Mouse (Mus musculus): Measurements from ENCODE around the gene Samd4.
A peak's percentile ranks its signal among the peaks of the same experiment; 100 is the strongest.

Gene Samd4

GRCm38 (mm10) chr14:47000786-47001761, 118.4 kb downstream of the Samd4 start:
- DNase-seq: no peak

- DNase-seq: peak; percentile 12
Observed at GRCm38 (mm10) chr14:47004161-47004560, 121.5 kb downstream of the Samd4 start.

GRCm38 (mm10) chr14:47011171-47012139, 128.8 kb downstream of the Samd4 start:
- DNase-seq: no peak

- DNase-seq: no peak
Observed at GRCm38 (mm10) chr14:47015618-47016017, 133.0 kb downstream of the Samd4 start.

- no peak for DNase-seq
Observed at GRCm38 (mm10) chr14:47017658-47018057, 135.0 kb downstream of the Samd4 start.

- no peak for DNase-seq
Observed at GRCm38 (mm10) chr14:47020886-47021285, 138.2 kb downstream of the Samd4 start.

GRCm38 (mm10) chr14:47023529-47023928, 140.9 kb downstream of the Samd4 start:
- DNase-seq: peak; percentile 11

- no peak for DNase-seq
Observed at GRCm38 (mm10) chr14:47027431-47028118, 144.9 kb downstream of the Samd4 start.

- no peak for DNase-seq
Observed at GRCm38 (mm10) chr14:47031542-47031941, 148.9 kb downstream of the Samd4 start.

GRCm38 (mm10) chr14:47032140-47032539, 149.5 kb downstream of the Samd4 start:
- DNase-seq: no peak

GRCm38 (mm10) chr14:47033423-47033822, 150.8 kb downstream of the Samd4 start:
- DNase-seq: no peak

GRCm38 (mm10) chr14:47041699-47042098, 159.0 kb downstream of the Samd4 start:
- DNase-seq: no peak

- no peak for DNase-seq
Observed at GRCm38 (mm10) chr14:47049051-47049450, 166.4 kb downstream of the Samd4 start.

- no peak for DNase-seq
Observed at GRCm38 (mm10) chr14:47051743-47052610, 169.3 kb downstream of the Samd4 start.

- no peak for DNase-seq
Observed at GRCm38 (mm10) chr14:47053101-47053500, 170.4 kb downstream of the Samd4 start.

- no peak for DNase-seq
Observed at GRCm38 (mm10) chr14:47053824-47054223, 171.2 kb downstream of the Samd4 start.

GRCm38 (mm10) chr14:47058969-47059368, 176.3 kb downstream of the Samd4 start:
- DNase-seq: no peak

- no peak for DNase-seq
Observed at GRCm38 (mm10) chr14:47065067-47065466, 182.4 kb downstream of the Samd4 start.

GRCm38 (mm10) chr14:47066901-47067300, 184.2 kb downstream of the Samd4 start:
- DNase-seq: peak; percentile 28

- no peak for DNase-seq
Observed at GRCm38 (mm10) chr14:47074045-47074666, 191.5 kb downstream of the Samd4 start.

GRCm38 (mm10) chr14:47075010-47075677, 192.5 kb downstream of the Samd4 start:
- no peak for DNase-seq
